Mouse (Mus musculus): ENCODE data around the gene Rasgef1b.

Rasgef1b gene

DNA sequence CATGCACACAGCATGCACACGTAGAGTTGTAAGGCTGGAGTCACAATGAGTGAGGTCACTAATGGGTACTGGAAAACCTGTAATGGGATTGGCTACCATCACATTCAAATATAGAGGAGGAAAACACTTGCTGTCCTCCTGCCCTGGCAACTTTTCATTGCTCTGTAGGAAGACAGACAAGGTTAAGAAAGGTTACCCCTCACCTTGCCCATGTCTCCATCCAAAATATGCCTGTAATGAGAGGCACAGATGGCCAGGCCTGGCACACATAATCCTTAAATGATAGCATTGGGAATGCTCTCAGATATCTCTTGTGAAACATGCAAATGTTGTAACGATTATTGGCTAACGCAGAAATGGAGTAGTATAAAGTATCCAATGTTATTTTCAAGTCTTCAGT is 235.8 kb downstream of the Rasgef1b start:
- no peak for DNase-seq (ENCODE audit: low spot score)

DNA sequence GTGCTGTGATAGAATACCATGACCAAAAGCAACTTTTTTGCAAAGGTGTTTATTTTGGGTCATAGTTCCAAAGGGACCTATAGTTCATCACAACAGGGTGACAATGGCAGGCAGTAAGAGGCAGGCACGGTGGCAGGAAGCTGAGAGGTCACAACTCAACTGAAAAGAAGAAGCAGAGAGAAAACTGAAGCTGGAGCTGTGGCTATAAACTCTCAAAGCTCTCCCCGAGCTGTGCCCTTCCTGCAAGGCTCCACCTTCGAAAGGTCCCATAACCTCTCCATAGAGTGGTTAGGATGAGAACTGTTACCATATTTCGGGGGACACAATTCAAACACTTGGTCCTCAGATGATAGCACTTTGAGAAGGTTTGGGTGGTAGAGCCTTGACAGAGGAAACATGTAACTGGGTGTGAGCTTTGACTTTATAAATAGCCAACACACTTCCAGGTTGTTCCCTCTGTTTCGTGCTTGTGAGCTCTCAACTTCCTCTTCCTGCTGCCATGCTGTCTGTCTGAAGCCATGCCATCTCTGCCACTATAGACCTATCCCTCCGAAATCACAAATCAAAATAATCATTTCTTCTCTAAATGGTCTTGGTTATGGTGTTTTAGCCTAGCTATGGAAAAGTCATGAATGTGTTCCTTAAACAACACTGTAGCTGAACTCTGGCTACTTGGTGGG is 240.2 kb downstream of the Rasgef1b start:
- DNase-seq (ENCODE audit: low spot score), result no peak

DNA sequence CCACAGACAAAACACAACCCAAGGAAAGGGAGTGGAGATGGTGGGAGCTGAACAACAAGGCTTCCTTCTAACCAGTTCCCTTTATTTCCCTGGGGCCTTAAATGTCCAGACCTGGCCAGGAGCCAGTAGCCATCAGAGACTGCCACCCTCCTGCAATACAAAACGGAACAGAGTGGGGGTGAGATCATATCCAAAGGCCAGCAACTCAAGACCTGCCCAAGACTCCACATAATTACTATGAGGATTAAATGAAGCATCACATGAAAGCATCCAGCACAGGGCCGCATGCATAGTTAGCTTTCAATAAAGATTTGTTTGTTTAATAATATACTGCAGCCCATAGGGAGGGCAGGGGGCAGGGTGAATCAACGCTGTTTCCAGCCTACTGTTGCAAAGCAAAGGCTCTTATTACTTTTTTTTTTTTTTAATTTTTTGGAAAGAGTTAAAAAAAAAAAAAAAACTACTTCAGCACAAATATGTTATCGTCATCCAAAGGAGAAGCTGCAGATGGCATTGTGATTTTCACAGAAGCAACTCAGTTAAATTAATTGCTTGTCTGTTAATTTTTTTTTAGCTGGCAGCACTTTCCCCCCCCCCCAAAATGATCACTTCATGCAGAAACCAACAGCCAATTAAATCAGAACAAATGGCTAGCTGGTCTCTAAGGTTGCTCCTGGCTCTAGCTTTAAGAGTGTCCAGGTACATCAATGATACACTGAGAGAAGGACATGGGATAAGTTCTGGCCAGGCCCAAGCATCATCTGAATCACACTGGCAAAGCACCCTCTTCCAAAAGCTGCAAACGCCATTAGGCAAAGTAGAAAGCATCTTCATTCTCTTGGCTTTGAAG is 241.6 kb downstream of the Rasgef1b start:
- DNase-seq (ENCODE audit: low spot score), result no peak

DNA sequence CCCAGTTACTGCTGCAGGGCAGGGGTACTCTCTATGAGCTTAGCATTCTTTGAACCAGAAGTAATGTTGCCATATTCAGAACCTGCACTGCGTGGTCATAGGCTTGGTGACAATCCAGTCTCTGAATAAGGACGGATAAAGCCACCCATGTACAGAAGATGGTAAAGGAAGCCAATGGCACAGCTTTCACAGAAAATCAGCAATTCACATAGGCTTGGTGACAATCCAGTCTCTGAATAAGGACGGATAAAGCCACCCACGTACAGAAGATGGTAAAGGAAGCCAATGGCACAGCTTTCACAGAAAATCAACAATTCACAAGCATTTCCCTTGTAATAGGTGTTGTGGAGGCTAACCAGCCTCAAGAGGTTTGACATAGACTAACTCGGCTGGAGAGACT is 245.7 kb downstream of the Rasgef1b start:
- DNase-seq (ENCODE audit: low spot score), result no peak

DNA sequence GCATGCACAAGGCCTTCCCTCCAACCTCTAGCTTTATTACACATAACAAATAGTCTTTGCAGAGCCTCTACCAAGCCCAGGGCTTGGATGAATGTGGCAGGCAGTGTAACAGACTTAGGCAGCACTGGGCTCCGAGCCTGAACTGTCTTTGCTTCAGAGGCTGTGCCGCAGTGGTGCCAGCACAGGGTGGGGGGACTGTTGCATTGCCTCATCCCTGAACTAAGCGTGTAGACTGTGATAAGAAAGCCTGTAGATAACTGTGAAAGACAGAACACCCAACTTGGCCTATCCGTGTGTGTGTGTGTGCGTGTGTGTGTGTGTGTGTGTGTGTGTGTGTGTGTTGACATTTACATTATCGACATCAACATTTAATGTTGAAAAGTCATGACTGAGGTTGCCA is 246.3 kb downstream of the Rasgef1b start:
- no peak for DNase-seq (ENCODE audit: low spot score)

DNA sequence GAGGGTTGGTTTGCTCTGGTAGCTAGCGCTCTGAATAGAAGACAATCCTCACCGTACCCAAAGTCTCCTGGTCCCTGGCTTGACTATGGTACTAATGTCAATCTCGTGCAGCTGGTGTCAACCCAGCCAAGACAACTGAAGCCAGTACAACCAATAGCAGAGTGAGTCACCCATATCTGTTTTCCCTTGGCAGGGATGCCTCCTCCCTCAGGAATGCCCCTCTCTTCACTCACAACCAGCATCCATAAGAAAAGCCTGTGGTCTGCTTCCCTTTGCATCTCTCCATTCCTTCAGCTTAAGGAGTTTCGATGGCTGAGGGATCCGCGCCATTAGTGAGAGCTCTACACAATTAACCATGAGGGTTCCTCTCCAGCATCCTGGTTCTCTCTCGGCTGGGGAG is 246.8 kb downstream of the Rasgef1b start:
- no peak for DNase-seq (ENCODE audit: low spot score)

DNA sequence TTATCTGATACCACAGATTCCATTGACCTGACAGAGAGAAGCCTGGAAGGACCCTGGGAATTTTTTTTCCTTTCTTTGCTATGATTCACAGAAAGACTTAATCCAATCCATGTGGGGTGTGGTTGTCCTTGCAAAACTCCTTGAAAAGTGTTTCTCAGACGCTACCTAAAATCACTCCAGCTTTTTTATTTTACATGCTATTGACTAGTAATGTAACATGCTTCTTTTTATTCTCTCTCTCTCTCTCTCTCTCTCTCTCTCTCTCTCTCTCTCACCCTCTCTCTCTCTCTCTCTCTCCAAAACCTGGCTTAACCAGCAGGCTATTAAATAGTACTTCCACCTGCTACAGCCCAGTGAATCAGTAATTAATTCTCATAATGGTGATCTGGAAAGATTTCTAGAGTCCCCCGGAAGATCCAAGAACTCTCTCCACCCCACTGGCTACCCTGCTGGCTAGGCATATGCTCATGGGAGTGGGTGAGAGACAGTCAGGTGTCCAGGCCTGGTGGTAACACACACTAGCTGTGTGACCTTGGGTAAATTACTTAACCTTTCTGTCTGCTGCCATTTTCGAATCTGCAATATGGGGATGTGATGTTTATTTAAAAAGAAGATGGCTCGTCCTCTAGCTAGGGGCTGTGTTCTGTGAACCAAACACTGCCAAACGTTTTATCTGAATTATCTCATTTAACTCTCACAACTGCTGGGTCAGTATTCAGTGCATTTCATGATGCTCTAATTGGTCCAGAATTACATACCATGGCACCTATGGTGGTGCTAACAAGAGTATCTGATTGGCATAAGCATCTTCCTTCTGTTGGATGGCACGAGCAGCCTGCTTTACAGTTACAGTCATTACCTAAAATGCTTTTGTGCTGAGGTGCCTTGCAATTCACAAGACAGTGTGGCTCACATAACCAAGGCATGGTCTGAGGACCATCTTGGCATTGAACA is 248.5 kb downstream of the Rasgef1b start:
- no peak for DNase-seq (ENCODE audit: low spot score)

DNA sequence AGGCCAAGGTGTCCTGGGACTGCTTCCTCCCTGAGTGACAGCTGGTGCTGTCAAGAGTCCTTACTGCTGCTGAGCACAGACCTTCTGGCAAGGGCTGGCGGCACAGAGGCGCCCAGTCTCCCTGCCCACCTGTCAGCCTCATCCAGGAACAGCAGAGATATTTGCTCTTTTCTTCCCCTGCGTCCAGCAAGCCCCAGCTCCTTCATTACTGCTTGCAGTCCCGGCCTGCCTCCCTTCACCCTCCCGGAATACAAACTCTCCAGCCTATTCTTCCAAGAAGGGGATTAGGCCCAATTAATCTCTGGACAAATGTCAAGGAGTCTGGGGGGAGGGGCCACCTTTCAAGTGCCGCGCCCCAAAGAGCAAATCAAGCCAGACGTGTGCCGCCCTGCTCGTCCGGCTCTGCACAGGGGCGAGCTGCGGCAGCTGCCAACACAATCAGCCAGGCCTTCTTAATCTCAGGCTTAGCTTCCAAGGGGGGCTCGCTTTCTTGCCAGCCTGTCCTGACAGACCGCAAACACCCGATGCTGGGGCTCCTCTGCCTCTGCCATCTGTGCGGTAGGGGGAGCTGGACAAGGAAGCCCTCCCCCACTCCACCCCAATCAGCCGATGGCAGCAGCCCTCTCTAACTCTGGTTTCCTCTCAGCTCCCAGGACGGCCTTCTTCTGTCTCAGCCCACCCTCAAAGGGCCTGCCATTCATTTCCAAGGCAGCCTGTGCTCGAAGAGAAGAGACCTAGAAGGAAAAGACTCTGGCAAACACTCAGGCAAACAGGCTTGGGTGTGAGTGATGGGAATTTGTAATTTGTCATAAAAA is 249.4 kb downstream of the Rasgef1b start:
- DNase-seq (ENCODE audit: low spot score), result no peak

DNA sequence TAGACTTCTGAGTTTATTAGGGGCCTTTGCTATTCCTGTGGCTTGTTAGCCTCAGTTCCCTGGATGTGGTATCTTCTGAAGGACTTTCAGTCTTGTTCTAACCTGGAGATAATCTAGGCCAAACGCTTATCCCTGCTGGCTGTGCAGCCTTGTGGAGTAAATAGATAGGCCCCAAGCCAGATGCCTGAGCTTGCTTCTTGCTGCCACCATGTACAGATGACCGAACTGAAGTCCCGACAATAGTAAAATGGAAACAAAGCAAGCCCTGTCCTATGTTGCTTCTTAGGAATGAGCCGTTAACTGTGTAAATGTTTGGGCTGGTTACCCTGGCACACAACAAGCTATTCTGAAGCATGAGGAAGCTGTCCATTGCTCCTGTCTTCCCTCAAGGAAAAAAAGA is 250.1 kb downstream of the Rasgef1b start:
- no peak for DNase-seq (ENCODE audit: low spot score)

DNA sequence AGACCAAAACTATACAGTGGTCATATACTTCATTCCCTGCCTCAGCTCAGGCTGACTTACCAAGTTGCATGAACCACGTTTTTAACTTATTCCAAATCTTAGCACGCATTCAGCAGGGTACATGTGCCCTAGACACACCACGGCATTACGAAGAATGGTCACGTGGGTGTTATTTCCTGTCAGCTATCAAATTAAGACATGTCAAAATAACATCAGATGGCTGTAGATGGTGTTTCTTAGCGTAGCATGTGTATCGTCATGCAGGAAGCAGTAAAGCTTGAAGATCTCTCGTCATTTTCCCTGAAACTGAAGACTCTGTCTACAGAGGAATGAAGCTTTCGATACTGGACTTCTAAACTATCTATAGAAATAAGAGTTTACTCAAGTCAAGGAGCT is 251.4 kb downstream of the Rasgef1b start:
- no peak for DNase-seq (ENCODE audit: low spot score)

DNA sequence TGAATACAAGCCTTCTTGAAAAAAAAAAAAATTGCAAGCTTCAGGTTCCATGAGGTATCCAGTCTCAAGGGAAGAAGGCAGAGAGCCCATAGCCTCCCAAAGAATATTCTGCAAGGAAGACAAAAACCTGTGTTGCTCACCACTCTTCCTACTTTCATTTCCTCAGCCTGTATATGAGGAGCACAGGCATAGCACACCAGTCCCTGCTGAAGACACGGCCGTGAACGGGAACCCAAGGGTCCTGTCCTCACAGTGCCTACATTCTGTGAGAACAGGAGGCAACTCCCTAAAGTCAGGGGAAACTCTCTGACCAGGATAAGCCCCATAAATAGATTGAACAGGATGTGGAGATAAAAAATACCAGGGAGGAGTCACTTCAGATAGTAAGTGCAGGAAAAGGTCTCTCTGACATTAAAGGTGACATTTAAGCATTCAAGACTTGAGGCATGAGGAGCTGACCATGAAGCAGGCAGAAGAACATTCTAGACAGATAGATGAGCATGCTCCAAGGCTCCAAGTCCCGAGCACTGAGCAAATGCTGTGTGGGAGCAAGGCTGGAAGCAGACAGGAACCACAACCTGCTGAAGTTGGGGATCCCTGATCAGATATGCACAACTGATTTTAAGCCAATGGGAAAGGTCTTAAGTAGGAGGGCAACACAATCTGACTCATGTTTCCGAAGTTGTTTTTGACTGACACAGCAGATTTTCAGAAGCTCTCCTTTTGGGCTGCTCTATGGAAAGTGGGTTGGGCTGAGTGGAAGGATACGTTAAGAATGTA is 252.0 kb downstream of the Rasgef1b start:
- no peak for DNase-seq (ENCODE audit: low spot score)

DNA sequence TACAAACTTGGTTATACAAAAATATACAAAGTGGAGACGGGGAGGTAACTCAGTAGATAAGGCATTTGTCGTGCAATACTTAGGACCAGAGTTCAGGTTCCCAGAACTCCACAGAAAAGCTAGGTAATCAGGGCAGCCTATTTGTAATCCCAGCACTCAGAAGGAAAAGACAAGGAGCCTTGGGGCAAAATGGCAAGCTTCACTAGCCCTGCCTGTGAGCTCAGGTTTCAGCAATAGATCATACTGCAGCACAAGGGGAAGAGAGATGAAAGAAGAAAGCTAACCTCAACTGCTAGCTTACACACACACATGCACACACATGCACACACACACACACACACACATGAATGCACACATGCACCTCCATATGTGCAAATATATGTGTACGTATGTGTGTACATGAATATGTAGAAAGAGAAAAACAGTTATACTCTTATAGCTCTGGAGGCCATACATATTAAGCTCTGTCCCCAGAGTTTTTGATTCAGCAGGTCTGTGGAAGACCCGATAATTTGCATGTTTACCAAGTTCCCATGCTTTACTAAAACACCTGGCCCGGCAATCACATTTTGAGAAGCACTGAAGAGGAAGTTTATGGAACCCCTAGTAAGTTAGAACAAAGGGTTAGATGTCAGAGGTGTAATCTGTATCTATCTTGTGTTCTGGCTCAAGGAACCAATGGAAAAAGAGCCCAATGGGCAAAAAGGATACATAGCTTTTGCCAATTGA is 256.1 kb downstream of the Rasgef1b start:
- no peak for DNase-seq (ENCODE audit: low spot score)

DNA sequence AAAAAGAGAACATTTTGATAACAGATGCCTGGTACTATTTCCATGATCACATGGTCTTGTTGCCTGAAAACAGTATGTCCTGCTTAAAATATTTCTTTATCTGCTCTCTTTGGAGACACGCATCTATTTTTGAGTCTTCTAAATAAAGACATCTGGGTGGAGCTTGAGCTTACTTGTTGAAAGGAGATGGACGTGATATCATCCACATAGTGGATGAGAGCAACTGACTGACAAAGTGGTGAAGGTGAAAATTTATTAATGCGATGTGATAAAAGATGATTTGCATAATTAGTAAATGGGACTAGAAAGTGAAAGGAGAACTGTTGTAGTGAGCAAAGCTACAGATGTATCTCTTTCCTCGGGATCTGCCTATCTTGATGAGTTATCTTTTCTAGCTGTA is 257.1 kb downstream of the Rasgef1b start:
- no peak for DNase-seq (ENCODE audit: low spot score)

DNA sequence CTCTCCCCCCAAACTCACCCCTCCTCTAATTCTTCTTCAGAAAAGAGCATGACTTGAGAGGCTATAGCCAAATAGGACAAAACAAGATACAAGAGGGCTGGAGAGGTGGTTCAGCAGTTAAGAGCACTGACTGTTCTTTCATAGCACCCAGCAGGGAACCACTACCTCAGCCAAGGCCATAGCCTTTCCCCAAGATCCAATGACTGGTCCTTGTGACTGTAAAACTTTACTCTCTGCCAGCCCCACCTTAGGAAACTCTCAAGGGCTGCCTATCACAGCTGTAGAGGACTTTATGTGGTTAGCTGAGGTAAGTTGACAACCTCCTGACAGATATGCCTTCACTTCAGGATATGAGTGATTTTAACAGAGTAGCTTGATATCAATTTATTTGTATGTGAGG is 258.3 kb downstream of the Rasgef1b start:
- DNase-seq (ENCODE audit: low spot score), result no peak

DNA sequence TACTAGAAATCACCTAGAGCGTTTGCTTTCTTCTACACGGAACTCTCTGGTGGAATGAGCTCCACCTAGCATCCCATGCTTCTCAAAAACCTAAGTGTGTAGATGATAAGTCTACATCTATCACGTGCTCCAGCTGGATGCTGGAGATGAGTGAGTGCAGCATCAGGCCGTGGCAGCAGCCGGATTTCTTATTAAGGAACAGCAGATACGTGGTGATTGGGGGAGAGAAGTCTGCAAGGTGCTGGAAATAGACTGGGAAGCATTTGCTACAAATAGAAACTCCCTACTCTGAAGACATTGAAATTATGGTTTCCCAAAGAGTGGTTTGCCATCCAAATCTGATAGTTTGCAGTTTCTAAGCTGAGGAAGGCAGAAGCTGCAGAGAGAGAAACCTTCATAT is 269.9 kb downstream of the Rasgef1b start:
- DNase-seq (ENCODE audit: low spot score), result no peak

DNA sequence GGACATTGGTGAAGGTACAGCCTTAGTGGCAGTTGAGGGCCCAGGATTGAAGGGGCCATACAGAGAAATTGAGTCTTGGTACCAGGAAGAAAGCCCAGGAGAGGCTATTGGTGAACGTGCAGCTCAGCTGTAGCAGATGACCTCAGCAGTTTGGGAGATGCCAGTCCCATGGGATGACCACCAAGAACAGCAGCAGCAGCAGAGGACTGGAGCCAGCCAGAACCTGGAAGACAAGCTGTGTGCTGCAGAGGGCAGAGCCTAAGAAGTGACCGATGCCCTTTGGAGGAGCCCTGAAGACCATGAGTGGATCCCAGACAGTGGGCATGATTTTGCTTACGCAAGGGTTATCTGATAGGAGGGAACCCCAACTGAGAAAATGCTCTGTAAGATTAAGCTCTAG is 271.6 kb downstream of the Rasgef1b start:
- no peak for DNase-seq (ENCODE audit: low spot score)

DNA sequence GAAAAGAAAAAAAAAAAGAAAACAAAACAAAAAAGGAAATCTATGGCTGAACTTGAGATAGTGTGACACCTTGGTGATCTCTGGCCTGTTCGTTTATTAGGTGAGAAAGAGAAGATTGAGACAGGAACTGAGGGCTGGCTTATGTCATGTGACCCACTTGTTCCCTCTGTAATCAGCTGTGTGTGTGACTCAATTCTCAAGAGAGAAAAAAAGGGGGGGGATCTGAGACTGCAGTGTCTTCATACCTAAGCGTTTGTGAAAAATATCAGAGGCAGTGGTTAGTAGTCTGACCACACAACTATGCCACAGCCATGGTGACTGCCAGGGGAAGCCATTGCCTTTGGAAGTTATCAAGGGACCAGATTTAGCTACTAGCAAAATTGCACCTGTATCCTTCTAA is 276.9 kb downstream of the Rasgef1b start:
- DNase-seq (ENCODE audit: low spot score), result no peak

DNA sequence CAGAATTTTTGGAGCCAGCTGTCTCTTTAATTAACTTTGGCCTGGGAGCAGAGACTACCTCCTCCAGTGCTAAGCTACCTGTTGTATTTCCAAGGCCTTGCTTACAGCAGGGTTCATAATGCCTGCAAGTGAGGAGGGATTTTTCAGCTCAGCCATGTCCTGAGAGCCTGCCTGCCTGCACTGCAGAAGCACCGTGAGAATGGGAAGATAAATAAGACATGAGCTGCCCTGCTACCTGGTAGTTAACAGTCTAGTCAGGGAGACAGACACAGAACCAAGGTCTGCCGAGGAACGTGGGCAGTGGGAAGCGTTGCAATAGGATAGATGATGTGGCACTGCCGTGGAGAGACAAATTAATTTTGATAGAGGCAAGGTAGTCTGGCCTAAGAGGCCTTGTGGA is 277.4 kb downstream of the Rasgef1b start:
- DNase-seq (ENCODE audit: low spot score), result no peak

DNA sequence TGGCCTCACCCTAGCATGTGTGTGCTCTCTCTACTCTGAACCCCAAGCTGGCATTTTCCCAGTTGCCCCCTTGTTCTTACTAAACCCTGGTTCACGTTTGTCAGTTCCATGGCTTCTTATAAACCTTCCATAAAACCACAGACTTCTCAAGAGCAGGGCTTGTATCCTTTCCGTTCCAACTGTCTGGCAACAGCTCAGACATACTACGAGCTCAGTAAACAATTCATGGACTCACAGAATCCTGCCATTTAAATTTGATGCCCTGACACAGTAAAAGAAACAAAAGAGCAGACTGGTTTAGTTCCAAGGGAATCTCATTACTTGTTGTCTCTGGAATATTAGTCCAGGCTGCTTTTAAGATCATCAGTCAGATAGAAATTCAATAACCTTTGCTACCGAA is 277.9 kb downstream of the Rasgef1b start:
- DNase-seq (ENCODE audit: low spot score), result no peak

DNA sequence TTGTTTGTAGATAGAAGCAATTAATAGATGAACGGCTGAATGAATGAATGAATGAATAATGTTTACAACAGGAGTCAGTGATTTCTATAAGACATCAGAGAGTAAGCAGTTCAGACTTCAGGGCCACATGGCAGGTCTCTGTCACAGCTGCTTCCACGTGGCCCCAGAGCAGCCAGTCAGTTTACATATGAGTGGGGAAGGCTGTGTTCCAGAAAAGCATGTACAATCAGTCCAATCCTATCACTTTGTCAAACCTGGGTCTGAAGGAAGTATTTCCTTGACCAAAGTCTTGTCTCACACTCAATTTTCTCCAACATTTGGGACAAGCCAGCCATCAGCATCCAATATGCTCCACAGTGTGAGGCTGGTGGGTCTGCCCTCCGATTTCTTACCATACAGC is 278.4 kb downstream of the Rasgef1b start:
- no peak for DNase-seq (ENCODE audit: low spot score)

All from adipocyte (in vitro differentiated cells).